Mouse (Mus musculus): ENCODE results near the gene Apom. TPM values are rescaled to one million over a fixed set of nuclear protein-coding genes. Genes with fewer than 3 reads are reported as not detected.

Apom gene
- polyA plus RNA-seq (2014; fragmentation: Illumina TruSeq; extraction: RNeasy Lipid Tissue Mini Kit (QIAGEN cat#74804); ENCODE audit: insufficient read depth, low read depth, low replicate concordance), result not detected

DNA sequence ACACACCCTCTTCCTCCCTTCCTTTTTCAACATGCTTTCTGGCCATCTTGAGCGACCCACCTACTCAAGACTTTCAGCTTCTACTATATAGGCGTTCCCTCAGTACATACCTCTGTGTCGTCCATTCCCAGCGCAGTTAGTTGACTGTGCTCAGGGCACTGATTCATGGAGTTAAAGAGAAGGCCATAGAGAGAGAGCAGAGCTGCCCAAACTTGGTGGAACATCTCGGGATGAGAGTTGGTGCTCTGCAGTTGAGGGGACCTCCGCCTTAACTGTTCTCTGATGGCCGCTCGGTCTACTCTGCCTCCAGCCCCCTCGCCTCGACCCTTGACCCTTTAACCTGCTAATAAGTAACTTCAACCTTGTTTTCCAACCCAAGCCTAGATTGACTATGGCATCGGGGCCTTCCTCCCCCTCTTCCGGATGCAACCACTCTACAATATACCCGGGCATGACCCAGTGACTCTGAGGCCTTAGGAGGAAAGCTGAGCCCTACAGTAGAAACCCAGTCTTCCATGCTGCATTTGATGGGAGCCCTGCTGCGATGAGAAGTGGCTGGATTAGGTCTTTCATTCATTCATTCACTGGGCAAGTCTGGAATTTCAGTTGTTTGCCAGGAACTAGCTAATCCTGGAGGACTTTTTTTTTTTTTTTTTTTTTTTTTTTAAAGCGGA lies at the start of gene Apom:
Gene Apom (minus strand): TSS at position 551 of the 674 bp plus-strand sequence.

DNA sequence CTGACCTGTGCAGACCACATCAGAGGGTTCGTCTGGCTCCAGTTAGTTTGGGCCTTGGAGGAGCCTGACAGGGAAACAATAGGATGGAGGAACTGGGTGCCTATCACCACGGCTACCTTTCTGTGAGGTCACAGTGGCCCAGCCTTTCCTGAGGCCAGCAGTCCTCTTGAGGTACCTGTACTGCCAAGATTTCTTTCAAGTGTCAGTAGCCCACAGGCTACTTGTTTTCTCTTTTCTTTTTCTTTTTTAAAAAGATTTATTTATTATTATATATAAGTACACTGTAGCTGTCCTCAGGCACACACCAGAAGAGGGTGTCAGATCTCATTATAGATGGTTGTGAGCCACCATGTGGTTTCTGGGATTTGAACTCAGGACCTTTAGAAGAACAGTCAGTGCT lies 44.1 kb upstream of the Apom start, which contains the start of gene Aif1:
Gene Aif1 (minus strand): TSS at position 101 of the 400 bp plus-strand sequence.

DNA sequence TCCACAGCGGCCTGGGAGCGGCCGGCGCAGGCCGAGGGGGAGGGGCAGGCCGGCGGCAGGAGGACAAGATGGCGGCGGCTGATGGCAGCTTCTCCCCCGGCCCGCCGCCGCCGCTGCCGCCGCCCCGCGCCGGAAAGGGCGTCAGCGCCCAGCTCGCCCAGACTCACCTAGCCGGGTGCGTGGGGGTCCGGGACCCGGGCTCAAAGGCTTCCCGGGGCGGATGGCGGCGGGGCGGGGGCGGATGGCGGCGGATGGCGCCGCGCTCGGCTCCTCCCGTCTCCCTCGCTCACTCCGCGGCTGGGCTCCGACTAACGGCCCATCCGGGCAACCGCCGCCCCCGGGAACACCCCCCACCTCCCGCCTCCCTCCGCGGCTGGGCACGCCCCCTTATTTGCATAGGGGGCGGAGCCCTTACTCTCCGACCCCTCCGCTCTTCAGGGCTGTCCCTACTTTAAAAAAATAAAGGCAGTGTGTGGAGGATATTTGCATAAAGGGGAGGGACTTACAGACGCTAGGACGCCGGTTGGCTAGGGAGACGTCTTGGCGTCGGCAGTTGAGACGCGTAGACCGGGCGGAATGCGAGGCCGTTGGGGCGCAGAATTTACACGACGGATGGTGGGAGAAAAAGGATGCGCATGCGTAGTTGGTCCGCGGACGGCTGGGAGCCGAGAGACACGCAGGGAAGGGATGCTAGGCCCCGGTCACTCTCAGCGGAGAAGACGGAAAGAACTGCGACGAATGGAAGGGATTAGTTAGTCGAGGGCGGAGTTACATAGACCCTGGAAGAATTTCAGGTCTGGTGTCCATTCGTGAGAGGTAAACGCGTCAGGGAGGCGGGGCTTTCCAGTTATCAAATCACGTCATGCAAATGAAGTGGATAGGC lies 33.0 kb upstream of the Apom start, which contains the start of gene Prrc2a:
Gene Prrc2a (minus strand): TSS at position 330 of the 883 bp plus-strand sequence.

DNA sequence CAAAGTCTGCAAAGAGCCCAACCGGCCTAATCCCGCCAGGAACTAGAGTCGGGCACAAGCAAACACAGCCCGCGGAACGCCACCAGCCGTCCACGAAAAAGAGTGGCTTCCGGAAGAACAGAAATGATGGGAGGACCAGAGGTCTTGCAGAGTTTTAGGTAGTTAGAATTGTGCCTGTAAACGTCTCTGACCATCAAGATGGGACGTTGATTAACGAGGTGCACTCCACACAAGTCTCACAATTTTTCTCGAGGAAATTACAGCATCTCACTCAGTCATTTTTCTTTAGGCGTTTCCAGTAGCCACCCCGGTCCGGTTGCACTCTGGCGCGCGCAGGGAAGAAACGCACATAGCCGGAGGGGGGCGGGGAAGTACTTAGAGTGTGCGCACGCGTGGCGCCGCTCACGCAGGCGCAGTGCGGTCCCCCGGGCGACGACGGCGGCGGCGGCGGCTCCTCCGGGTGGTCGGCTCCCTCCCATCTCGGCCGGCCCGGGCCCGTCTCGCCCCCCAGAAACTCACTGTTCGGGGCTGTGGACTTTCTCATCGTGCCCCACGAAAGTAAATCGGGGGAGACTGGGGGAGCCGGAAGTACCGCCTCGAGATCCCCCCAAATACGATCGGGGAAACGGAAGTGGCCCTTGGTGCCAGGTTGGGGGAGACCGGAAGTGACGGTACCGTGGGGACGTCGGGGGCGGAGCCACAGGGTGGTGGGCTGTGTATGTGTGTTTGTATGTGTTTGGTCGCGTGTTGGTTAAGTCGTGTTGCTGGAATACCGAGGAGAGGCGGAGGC lies 3.1 kb upstream of the Apom start, which contains the start of gene Bag6:
Gene Bag6 (plus strand): TSS at position 378 of the 790 bp plus-strand sequence.

DNA sequence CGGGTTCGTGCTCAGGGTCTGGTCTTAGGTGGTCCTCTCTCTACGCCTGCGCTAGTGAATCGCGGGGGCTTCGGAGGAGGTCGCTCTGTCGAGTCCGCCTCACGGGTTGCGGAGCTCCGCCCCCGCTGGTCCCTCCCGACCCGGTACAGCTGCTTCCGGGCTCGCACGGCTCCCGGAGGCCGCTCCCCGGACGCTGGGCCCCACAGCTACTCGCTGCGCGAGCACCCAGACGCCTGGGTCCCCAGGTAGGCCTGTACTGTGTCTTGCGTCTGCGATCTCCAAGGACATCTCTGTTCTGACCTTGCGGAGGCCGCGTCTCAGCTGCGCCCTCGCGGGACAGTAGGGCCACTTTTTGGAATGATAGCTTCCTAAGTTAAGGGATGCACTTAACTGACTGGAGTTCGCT lies 5.6 kb downstream of the Apom start, which contains the start of gene D17H6S53E:
Gene D17H6S53E (plus strand): TSS at position 168 of the 406 bp plus-strand sequence.

DNA sequence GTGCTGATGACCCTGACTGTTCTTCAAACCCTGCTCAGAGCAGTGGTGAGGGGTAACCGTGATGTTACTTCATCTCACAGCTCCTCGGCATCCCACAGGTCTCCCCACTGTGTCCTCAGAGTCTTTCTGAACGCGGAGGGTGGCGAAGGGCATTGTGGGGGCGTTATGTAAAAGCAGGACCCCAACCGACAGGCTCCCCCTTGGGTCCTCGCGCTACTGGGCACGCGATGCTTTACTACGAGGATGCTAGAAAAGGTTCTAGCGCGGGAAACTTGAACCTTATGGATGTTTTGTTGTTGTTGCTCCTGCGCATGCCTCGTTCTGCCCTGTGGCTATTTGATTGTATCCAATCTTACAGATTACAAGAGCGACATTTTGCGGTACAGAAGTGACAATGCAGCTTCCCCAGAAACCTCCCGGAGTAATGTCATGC lies 10.0 kb downstream of the Apom start, which contains the start of gene Csnk2b:
Gene Csnk2b (minus strand): TSS at position 183 of the 433 bp plus-strand sequence.

DNA sequence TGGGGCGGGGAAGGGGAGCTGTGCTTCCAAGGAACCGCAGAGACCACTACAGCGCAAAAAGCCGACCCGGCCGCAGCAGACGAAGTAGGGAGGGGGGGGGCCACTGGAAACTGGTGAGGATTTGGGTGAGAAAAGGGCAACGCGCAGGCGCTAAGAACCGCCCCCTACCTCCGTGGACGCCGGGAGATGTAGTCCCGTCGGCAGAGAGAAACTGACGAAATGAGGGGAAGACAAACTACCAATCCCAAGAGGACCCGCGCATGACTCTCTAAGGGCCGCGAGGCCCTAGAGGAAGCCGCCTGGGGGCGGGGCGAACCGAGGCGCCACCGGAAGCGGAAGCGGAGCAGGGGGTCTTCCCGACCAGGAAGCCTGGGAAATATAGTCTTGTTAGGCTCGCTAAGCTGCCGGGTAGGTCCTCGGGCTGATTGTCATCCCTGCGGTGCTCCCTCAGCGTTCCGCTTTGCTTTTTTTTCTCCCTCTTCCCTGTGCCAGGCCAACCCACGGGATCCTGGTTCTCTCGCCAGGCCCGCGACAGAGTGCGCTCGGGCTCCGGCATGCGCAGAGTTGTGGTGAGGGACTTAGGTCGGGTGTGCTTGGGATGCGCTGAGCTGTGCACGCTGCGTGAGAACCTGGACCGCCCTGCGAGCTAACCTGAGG lies 10.6 kb downstream of the Apom start, which contains the start of gene Gpank1:
Gene Gpank1 (plus strand): TSS at position 313 of the 657 bp plus-strand sequence.

DNA sequence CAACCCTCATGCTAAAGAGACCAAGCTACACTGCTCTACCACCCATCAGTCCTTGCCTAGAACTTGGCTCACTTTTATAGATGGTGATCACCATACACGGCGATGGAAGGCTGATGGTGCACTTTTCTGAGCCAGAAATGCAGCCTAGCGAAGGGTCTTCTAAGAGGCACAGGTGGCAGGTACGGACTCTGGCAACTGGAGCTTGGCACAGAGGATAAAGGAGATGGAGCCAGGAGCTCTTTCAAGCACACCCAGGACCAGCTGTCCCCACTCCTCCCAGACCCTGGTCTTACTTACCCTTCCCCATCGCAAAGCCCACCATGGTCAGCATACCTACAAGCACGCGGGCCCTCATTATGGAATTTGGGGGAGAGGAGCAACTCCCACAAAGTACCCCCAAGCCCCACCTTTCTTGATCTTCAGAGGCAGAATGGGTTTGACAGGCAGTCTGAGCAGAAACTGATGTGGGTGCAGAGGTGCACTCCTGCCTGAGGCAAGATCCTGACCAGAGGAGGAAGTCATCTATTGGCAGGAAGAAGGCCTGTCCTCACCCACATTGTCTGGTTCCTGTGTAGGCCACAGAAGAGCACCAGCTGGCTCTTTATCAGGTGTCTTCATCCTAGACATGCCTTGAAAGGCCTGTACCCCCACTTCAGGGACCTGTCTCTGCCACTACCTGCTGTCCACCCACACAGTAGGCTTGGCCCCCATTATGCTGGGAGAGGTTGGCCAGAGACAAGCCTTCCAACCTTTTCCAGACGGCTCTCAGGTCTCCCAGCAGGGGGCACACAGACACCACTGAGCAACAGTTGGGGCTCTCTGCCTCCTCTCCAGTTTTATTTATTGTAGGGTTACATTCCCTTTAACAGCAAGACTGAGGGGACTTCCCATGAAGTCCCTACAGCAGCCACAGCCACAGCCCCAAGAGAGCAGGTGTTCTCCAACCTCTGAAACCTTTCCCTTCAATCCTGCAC lies 16.5 kb downstream of the Apom start, which contains the start of gene Ly6g5b:
Gene Ly6g5b (minus strand): TSS at position 383 of the 974 bp plus-strand sequence.

DNA sequence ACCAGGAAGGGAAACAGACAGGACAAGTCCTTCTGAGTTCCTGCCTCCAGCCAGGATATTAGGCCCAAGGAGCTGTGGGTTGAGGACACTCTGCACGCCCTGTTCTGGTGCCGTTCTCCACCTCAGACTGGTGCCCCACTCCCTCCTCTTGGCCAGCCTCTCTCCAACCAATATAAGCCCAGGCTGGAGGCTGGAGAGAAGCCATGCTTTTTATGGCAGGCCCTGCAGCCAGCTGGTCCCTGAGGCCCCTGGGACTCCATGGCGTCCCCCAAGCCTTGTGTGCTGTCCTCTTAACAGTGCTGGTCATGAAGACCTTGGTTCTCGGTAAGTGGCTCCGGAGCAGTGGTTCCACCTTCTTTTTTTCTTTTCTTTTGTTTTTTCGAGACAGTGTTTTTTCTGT lies 23.8 kb downstream of the Apom start, which contains the start of gene Ly6g5c:
Gene Ly6g5c (plus strand): TSS at position 183 of the 400 bp plus-strand sequence.

DNA sequence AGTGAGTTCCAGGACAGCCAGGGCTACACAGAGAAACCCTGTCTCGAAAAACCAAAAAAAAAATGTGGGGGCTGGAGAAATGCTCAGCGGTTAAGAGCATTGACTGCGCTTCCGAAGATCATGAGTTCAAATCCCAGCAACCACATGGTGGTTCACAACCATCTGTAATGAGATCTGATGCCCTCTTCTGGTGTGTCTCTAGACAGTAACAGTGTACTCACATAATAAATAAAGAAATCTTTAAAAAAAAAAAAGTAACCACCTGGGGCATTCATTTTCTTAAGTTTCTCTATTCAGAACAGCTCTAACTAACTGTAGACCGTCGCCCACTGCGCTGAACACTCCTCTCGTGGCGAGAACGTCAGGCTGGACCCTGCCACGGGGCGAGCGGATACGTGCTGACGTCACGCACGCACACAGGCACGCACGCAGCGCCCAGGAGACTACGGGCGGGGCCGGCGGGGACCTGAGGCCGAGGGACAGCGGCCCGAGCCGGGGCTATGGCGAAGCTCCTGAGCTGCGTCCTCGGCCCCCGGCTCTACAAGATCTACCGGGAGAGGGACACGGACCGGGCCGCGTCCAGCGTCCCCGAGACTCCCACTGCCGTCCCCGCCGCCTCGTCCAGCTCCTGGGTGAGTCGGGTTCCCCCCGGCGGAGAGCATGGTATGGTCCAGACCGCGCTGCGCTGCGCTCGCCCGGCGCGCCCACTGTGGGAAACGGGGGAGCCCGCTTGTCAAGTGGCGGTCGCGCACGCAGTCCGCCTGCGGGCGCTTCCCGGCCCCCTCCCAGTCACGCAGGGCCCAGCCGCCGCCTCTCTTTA lies 42.8 kb downstream of the Apom start, which contains the start of gene Abhd16a:
Gene Abhd16a (plus strand): TSS at position 439 of the 820 bp plus-strand sequence.

DNA sequence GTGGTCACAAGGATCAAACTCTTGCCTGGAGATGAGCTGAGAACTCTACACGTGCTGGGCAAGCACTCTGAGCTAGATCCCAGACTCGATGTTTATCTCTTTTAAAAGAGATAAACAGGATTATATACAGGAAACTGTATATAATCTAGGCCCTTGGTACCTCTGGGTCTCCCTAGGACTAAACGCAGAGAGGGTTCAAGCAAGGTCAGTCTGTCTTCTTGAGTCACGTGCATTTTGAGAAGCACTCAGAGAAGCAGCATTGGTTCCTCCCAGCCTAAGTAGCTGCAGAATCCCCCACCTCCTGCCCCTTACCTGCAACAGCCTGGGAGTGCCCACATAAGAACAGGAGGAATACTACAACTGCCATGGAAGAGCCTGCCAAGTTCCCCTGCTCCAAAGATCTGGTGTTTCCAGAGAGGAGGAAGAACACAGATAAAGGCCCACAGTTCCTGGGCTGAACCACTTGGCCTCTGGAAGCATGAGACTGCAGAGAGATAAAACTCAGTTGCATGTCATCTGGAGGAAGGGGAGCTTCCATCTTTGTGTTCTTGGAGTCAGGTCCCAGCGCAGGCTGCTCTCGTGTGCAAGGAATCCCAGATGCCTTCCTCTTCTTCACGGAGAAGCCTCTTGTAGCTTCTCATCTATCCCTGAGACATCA lies 46.5 kb downstream of the Apom start, which contains the start of gene Ly6g6f:
Gene Ly6g6f (minus strand): TSS at position 403 of the 658 bp plus-strand sequence.

Other genes starting within 250 kb of the Apom start
- 24.6 TPM for gene C2, start 233.8 kb downstream of the Apom start, polyA plus RNA-seq (2014; fragmentation: Illumina TruSeq; extraction: RNeasy Lipid Tissue Mini Kit (QIAGEN cat#74804); ENCODE audit: insufficient read depth, low read depth, low replicate concordance)
- 39.7 TPM for gene Ehmt2, start 233.6 kb downstream of the Apom start, polyA plus RNA-seq (2014; fragmentation: Illumina TruSeq; extraction: RNeasy Lipid Tissue Mini Kit (QIAGEN cat#74804); ENCODE audit: insufficient read depth, low read depth, low replicate concordance)
- gene Slc44a4, start 217.6 kb downstream of the Apom start, polyA plus RNA-seq (2014; fragmentation: Illumina TruSeq; extraction: RNeasy Lipid Tissue Mini Kit (QIAGEN cat#74804); ENCODE audit: insufficient read depth, low read depth, low replicate concordance), result 9.2 TPM
- gene Neu1, start 200.8 kb downstream of the Apom start, polyA plus RNA-seq (2014; fragmentation: Illumina TruSeq; extraction: RNeasy Lipid Tissue Mini Kit (QIAGEN cat#74804); ENCODE audit: insufficient read depth, low read depth, low replicate concordance), result 22.0 TPM
- 18.0 TPM for gene Hspa1b, start 172.8 kb downstream of the Apom start, polyA plus RNA-seq (2014; fragmentation: Illumina TruSeq; extraction: RNeasy Lipid Tissue Mini Kit (QIAGEN cat#74804); ENCODE audit: insufficient read depth, low read depth, low replicate concordance)
- gene Gm20481, start 162.1 kb downstream of the Apom start, polyA plus RNA-seq (2014; fragmentation: Illumina TruSeq; extraction: RNeasy Lipid Tissue Mini Kit (QIAGEN cat#74804); ENCODE audit: insufficient read depth, low read depth, low replicate concordance), result not detected
- gene Hspa1a, start 159.9 kb downstream of the Apom start, polyA plus RNA-seq (2014; fragmentation: Illumina TruSeq; extraction: RNeasy Lipid Tissue Mini Kit (QIAGEN cat#74804); ENCODE audit: insufficient read depth, low read depth, low replicate concordance), result 15.5 TPM
- gene Hspa1l, start 159.3 kb downstream of the Apom start, polyA plus RNA-seq (2014; fragmentation: Illumina TruSeq; extraction: RNeasy Lipid Tissue Mini Kit (QIAGEN cat#74804); ENCODE audit: insufficient read depth, low read depth, low replicate concordance), result 1.2 TPM
- gene Lsm2, start 150.2 kb downstream of the Apom start, polyA plus RNA-seq (2014; fragmentation: Illumina TruSeq; extraction: RNeasy Lipid Tissue Mini Kit (QIAGEN cat#74804); ENCODE audit: insufficient read depth, low read depth, low replicate concordance), result 34.0 TPM
- gene Vars, start 131.1 kb downstream of the Apom start, polyA plus RNA-seq (2014; fragmentation: Illumina TruSeq; extraction: RNeasy Lipid Tissue Mini Kit (QIAGEN cat#74804); ENCODE audit: insufficient read depth, low read depth, low replicate concordance), result 25.7 TPM
- gene Vwa7, start 115.5 kb downstream of the Apom start, polyA plus RNA-seq (2014; fragmentation: Illumina TruSeq; extraction: RNeasy Lipid Tissue Mini Kit (QIAGEN cat#74804); ENCODE audit: insufficient read depth, low read depth, low replicate concordance), result 0.74 TPM
- gene Sapcd1, start 104.0 kb downstream of the Apom start, polyA plus RNA-seq (2014; fragmentation: Illumina TruSeq; extraction: RNeasy Lipid Tissue Mini Kit (QIAGEN cat#74804); ENCODE audit: insufficient read depth, low read depth, low replicate concordance), result 1.3 TPM
- 3.1 TPM for gene Msh5, start 85.3 kb downstream of the Apom start, polyA plus RNA-seq (2014; fragmentation: Illumina TruSeq; extraction: RNeasy Lipid Tissue Mini Kit (QIAGEN cat#74804); ENCODE audit: insufficient read depth, low read depth, low replicate concordance)
- 242 TPM for gene Clic1, start 82.1 kb downstream of the Apom start, polyA plus RNA-seq (2014; fragmentation: Illumina TruSeq; extraction: RNeasy Lipid Tissue Mini Kit (QIAGEN cat#74804); ENCODE audit: insufficient read depth, low read depth, low replicate concordance)
- gene Ddah2, start 73.0 kb downstream of the Apom start, polyA plus RNA-seq (2014; fragmentation: Illumina TruSeq; extraction: RNeasy Lipid Tissue Mini Kit (QIAGEN cat#74804); ENCODE audit: insufficient read depth, low read depth, low replicate concordance), result 99.2 TPM
- gene Ly6g6c, start 66.7 kb downstream of the Apom start, polyA plus RNA-seq (2014; fragmentation: Illumina TruSeq; extraction: RNeasy Lipid Tissue Mini Kit (QIAGEN cat#74804); ENCODE audit: insufficient read depth, low read depth, low replicate concordance), result 2.4 TPM
- gene Mpig6b, start 65.9 kb downstream of the Apom start, polyA plus RNA-seq (2014; fragmentation: Illumina TruSeq; extraction: RNeasy Lipid Tissue Mini Kit (QIAGEN cat#74804); ENCODE audit: insufficient read depth, low read depth, low replicate concordance), result 0.84 TPM
- 1.4 TPM for gene Ly6g6e, start 55.1 kb downstream of the Apom start, polyA plus RNA-seq (2014; fragmentation: Illumina TruSeq; extraction: RNeasy Lipid Tissue Mini Kit (QIAGEN cat#74804); ENCODE audit: insufficient read depth, low read depth, low replicate concordance)
- gene Ly6g6d, start 54.0 kb downstream of the Apom start, polyA plus RNA-seq (2014; fragmentation: Illumina TruSeq; extraction: RNeasy Lipid Tissue Mini Kit (QIAGEN cat#74804); ENCODE audit: insufficient read depth, low read depth, low replicate concordance), result 13.1 TPM
- not detected for gene Ly6g6f, start 46.4 kb downstream of the Apom start, polyA plus RNA-seq (2014; fragmentation: Illumina TruSeq; extraction: RNeasy Lipid Tissue Mini Kit (QIAGEN cat#74804); ENCODE audit: insufficient read depth, low read depth, low replicate concordance)
- 72.3 TPM for gene Abhd16a, start 42.8 kb downstream of the Apom start, polyA plus RNA-seq (2014; fragmentation: Illumina TruSeq; extraction: RNeasy Lipid Tissue Mini Kit (QIAGEN cat#74804); ENCODE audit: insufficient read depth, low read depth, low replicate concordance)
- gene Ly6g5c, start 23.8 kb downstream of the Apom start, polyA plus RNA-seq (2014; fragmentation: Illumina TruSeq; extraction: RNeasy Lipid Tissue Mini Kit (QIAGEN cat#74804); ENCODE audit: insufficient read depth, low read depth, low replicate concordance), result not detected
- 0.55 TPM for gene Ly6g5b, start 16.6 kb downstream of the Apom start, polyA plus RNA-seq (2014; fragmentation: Illumina TruSeq; extraction: RNeasy Lipid Tissue Mini Kit (QIAGEN cat#74804); ENCODE audit: insufficient read depth, low read depth, low replicate concordance)
- gene Gpank1, start 10.6 kb downstream of the Apom start, polyA plus RNA-seq (2014; fragmentation: Illumina TruSeq; extraction: RNeasy Lipid Tissue Mini Kit (QIAGEN cat#74804); ENCODE audit: insufficient read depth, low read depth, low replicate concordance), result 23.7 TPM
- 116 TPM for gene Csnk2b, start 10.0 kb downstream of the Apom start, polyA plus RNA-seq (2014; fragmentation: Illumina TruSeq; extraction: RNeasy Lipid Tissue Mini Kit (QIAGEN cat#74804); ENCODE audit: insufficient read depth, low read depth, low replicate concordance)
- gene D17H6S53E, start 5.7 kb downstream of the Apom start, polyA plus RNA-seq (2014; fragmentation: Illumina TruSeq; extraction: RNeasy Lipid Tissue Mini Kit (QIAGEN cat#74804); ENCODE audit: insufficient read depth, low read depth, low replicate concordance), result 11.1 TPM
- gene Bag6, start 3.1 kb upstream of the Apom start, polyA plus RNA-seq (2014; fragmentation: Illumina TruSeq; extraction: RNeasy Lipid Tissue Mini Kit (QIAGEN cat#74804); ENCODE audit: insufficient read depth, low read depth, low replicate concordance), result 66.8 TPM
- 149 TPM for gene Prrc2a, start 32.8 kb upstream of the Apom start, polyA plus RNA-seq (2014; fragmentation: Illumina TruSeq; extraction: RNeasy Lipid Tissue Mini Kit (QIAGEN cat#74804); ENCODE audit: insufficient read depth, low read depth, low replicate concordance)
- gene Aif1, start 44.0 kb upstream of the Apom start, polyA plus RNA-seq (2014; fragmentation: Illumina TruSeq; extraction: RNeasy Lipid Tissue Mini Kit (QIAGEN cat#74804); ENCODE audit: insufficient read depth, low read depth, low replicate concordance), result 14.2 TPM
- 56.7 TPM for gene Lst1, start 56.4 kb upstream of the Apom start, polyA plus RNA-seq (2014; fragmentation: Illumina TruSeq; extraction: RNeasy Lipid Tissue Mini Kit (QIAGEN cat#74804); ENCODE audit: insufficient read depth, low read depth, low replicate concordance)
- gene Ltb, start 62.4 kb upstream of the Apom start, polyA plus RNA-seq (2014; fragmentation: Illumina TruSeq; extraction: RNeasy Lipid Tissue Mini Kit (QIAGEN cat#74804); ENCODE audit: insufficient read depth, low read depth, low replicate concordance), result 46.6 TPM
- gene Tnf, start 70.0 kb upstream of the Apom start, polyA plus RNA-seq (2014; fragmentation: Illumina TruSeq; extraction: RNeasy Lipid Tissue Mini Kit (QIAGEN cat#74804); ENCODE audit: insufficient read depth, low read depth, low replicate concordance), result 1.2 TPM
- gene Lta, start 73.3 kb upstream of the Apom start, polyA plus RNA-seq (2014; fragmentation: Illumina TruSeq; extraction: RNeasy Lipid Tissue Mini Kit (QIAGEN cat#74804); ENCODE audit: insufficient read depth, low read depth, low replicate concordance), result 0.62 TPM
- gene Gm16181, start 88.8 kb upstream of the Apom start, polyA plus RNA-seq (2014; fragmentation: Illumina TruSeq; extraction: RNeasy Lipid Tissue Mini Kit (QIAGEN cat#74804); ENCODE audit: insufficient read depth, low read depth, low replicate concordance), result not detected
- 3.0 TPM for gene Atp6v1g2, start 101.6 kb upstream of the Apom start, polyA plus RNA-seq (2014; fragmentation: Illumina TruSeq; extraction: RNeasy Lipid Tissue Mini Kit (QIAGEN cat#74804); ENCODE audit: insufficient read depth, low read depth, low replicate concordance)
- gene Nfkbil1, start 103.7 kb upstream of the Apom start, polyA plus RNA-seq (2014; fragmentation: Illumina TruSeq; extraction: RNeasy Lipid Tissue Mini Kit (QIAGEN cat#74804); ENCODE audit: insufficient read depth, low read depth, low replicate concordance), result 13.6 TPM
- 120 TPM for gene Ddx39b, start 109.7 kb upstream of the Apom start, polyA plus RNA-seq (2014; fragmentation: Illumina TruSeq; extraction: RNeasy Lipid Tissue Mini Kit (QIAGEN cat#74804); ENCODE audit: insufficient read depth, low read depth, low replicate concordance)
- 887 TPM for gene H2-D1, start 130.7 kb upstream of the Apom start, polyA plus RNA-seq (2014; fragmentation: Illumina TruSeq; extraction: RNeasy Lipid Tissue Mini Kit (QIAGEN cat#74804); ENCODE audit: insufficient read depth, low read depth, low replicate concordance)
- gene H2-Q1, start 188.4 kb upstream of the Apom start, polyA plus RNA-seq (2014; fragmentation: Illumina TruSeq; extraction: RNeasy Lipid Tissue Mini Kit (QIAGEN cat#74804); ENCODE audit: insufficient read depth, low read depth, low replicate concordance), result 0.72 TPM
- 8.2 TPM for gene H2-Q2, start 210.2 kb upstream of the Apom start, polyA plus RNA-seq (2014; fragmentation: Illumina TruSeq; extraction: RNeasy Lipid Tissue Mini Kit (QIAGEN cat#74804); ENCODE audit: insufficient read depth, low read depth, low replicate concordance)
- 102 TPM for gene H2-Q4, start 247.6 kb upstream of the Apom start, polyA plus RNA-seq (2014; fragmentation: Illumina TruSeq; extraction: RNeasy Lipid Tissue Mini Kit (QIAGEN cat#74804); ENCODE audit: insufficient read depth, low read depth, low replicate concordance)

Data from lung, adult 10 weeks (tissue).